Mouse (Mus musculus): ENCODE data around the gene Ntrk2. TPM values are rescaled to one million over a fixed set of nuclear protein-coding genes. Genes with fewer than 3 reads are reported as not detected.

Gene Ntrk2
- total RNA-seq (2021) = 1 to 10 TPM; 1.9 to 2.0 TPM

DNA sequence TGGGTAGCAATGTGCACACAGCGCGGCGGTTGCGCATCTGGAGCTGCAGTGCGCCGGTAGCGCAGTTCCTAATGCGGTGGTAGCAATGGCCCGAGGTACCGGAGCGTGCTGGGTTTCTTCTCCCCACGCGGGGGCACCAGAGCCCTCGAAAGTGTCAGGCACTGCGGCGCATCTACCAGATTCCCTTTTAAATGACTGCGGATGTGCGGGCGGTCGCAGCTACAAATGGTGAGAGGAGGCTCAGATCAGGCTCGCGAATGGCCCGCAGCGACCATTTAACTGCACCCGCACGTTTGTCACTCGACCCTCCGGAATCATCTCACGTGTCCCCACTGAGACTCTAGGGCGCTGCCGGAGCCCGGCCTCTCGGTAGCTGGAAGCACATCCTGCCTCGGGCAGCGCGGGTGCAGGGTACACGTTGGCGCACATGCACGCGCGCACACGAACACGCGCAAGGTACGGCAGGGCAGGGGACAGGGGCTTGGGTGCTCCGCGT is at the start of gene Ntrk2:
Ntrk2 (plus strand) TSS at position 173 of the 496 bp plus-strand sequence.
- DNase-seq = peak; percentile 86

DNA sequence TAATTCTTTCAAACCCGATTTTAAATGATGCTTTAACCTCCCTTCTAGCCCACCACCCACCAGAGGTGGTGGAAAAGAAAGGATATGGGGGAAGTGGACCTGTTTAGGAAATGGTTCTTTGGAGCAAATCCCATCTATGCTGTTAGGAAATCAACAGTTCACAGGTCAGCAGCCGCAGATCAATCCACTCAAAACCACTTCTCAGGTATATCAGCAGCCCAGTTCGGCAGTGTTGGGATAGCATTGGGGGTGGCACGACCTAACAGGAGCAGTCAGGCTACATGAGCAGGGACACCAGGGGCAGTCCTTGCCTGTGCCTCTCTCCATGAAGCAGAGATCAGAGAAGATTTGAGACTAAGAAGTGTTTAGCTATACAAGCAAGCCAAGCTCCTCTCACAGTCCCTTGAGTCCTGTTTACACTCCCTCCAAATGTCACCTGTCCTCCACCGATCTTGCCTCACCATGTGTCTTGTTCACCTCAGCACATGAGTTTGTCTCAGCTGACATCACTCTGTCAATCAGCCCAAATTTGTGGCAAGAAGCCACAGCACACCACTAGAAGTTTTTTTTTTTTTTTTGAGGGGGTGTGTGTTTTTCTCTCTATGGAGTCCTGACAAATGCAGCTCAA is 45.3 kb upstream of the Ntrk2 start:
- DNase-seq = no peak

DNA sequence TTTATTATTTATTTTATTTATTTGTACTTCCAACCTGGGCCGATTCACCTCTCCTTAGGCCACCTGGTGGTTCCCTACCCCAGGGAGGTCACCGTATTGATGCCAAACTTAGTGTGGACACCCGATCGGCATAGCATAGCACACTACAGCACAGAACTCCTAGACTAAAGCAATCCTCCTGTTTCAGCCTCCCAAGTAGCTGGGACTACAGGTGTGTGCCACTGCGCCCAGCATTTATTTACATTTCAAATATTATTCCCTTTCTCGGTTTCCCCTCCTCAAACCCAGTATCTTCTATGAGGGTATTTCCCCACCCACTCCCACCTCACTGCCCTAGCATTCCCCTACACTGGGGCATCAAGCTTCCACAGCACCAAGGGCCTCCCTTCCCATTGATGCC is 38.1 kb upstream of the Ntrk2 start:
- no peak for DNase-seq

DNA sequence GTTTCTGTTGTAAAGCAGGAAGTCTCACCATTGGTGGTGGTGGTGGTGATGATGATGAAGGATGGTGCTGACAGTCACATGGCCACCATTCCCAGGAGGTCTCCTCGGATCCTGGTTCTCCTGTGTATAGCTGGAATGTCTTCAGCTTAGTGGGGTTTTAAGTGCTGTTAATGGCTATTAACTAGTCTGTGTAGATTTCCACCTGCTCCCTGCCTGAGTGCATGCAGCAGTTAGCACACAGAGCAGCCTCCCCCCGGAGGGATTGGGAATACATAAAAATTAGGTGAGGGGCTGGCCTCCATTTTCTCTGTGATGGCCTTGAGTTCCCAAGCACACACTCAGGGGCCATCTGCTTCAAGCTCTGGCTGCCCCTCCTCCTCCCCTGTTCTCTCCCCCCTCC is 36.9 kb upstream of the Ntrk2 start:
- DNase-seq = no peak

DNA sequence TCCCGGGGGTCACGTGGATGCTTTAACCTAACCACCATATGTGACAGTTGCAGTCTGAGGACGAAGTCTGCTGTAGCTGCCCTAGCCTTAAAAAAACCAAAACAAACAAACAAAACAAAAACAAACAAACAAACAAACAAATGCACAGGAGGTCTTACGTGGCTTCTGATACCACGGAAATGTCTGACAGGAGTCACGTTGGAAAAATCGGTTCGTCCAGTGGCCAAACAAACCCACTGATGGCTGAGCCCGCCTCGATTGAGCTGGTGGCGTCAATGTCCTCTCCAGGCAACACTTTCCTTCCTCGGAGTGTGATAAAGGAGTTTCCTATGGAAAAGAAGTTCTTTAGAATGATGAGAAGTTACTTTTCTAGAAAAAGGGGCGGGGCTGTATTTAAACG is 27.1 kb upstream of the Ntrk2 start:
- no peak for DNase-seq

DNA sequence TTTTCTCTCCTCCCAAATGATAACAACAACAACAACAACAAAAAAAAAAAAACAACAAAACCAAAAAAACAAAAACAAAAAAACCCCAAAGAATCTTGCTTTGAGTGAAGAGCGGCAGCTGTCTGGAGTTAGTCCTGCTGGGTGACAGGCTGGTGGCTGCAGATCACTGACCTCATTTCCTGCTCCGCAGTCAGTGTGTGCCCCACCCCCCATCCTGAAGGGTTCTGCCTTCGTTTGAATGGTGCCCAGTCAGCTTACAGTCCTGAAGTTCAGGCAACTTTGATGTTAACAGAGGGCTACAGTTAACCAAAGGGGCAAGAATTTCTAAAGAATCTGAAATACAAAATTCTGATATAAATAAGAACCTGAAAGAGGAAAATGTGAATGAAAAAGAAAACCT is 19.9 kb upstream of the Ntrk2 start:
- DNase-seq = peak; percentile 37

DNA sequence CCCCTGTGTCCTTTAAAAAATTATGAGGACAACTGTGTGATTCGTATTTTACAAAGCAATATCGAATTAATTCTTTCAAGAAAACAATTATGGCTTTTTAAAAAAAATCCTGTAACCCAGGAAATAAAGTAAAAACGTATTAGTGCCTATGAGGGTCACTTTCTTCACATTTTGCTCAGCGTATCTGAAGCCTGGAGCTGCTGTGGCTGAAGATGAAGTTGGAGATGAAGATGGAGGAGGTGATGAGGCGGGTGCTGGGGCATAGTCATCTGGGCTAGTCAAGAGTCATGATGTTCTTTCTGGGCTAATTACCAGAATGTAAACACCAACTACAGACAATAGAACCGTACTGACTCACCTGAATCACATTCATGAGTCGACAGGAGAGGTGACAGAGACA is 15.6 kb upstream of the Ntrk2 start:
- no peak for DNase-seq

DNA sequence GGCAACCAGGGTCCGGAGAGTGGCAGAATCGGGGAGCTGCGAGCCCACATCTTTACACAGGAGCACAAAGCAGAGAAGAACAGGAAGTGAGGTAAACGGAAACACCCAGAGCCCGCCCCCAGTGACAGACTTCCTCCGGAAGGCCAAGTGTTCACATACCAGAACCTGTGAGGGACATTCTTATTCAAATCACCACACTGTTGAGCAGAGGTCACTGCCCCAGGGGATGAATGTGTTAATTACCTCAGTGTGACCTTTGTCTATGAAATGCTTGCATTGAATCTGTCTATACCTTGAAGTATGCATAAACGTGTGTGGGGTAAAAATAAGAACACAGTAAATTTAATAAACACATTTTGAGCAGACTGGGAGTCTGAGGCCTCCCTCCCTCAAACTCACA is 9.0 kb upstream of the Ntrk2 start:
- DNase-seq = no peak

DNA sequence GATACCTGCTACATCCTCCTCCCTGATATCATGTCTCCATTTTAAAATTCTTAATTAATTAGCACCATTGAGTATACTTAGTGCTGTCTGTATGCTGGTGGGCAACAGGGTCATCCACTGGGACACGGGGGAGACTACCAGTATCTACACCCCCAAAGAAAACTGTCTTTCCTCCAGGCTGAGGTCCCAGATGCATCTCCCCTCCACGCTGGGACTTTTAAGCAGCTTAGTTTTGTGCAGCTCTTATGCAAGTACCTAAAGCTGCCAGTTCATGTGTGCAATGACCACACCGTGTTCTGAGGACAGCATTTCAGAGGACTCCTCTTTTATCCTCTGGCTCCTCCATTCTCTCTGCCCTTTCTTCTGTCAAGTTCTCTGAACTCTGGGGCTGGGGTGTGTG is 5.1 kb upstream of the Ntrk2 start:
- no peak for DNase-seq

DNA sequence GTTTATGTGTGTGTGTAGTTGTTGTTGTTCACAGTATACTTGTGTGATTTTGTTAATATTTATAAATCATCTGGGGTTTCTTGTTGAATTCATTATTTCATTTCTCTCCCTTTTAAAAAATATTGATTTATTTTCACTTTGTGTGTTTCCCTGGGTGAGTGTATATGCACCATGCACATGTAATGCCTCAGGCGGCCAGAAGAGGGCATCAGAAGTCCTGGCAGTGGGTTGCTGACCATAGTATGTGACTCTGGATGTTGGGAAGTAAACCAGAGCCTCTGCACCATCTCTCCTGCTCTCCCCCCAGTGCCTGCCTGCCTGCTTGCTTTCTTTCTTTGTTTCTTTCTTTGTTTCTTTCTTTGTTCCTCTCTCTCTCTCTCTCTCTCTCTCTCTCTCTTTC is 2.5 kb upstream of the Ntrk2 start:
- no peak for DNase-seq

DNA sequence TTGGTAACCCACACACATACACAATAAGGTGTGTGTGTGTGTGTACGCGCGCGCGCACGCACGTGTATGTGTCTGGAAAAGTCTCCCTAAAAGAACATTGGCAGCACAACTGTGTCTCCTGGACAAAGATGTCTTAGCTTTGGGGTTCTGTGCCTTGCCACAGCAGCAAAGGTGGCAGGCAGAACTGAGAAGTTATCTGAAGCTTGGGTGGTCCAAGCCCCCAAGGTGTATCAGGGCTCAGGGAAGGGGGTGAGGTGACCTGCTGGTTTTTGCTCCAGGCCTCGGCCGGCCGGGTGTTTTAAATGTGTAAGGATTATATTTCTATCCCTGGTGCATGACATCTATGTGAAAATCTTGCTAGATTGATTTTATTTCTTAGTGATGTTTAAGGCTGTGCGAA is 536 bp upstream of the Ntrk2 start:
- no peak for DNase-seq

DNA sequence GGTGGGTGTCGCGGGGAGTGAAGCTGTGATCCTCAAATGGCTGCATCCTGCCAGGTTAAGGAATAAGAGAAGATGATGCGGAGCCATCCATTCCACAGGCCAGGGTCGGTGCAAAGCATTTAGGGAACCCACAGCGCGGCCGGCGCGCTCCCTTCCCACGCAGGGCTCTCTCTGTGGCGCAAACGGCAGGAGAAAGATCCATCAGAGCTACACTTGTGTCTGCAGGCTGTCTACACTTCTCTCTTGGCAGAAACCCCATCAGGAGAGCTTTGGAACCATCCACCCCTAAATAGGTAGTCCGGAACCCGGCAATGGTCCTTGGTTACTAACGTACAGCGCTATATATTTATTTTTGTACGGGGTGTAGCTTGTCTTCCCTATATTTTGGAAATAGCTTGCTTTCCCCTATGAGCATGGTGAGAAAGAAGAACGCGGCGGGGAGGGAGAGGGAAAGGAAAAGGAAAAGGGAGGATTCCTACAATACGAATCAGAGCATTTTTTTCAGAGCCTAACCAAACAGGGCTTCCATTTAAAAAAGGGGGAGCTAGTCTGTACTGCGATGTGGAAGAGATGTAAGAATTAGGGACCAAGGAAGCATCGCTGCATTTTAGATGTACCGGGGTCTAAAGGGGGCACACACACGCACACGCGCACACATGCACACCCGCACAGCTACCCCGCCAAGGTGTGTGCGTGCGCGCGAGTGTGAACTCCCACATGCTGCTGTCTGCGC is 693 bp downstream of the Ntrk2 start:
- no peak for DNase-seq

DNA sequence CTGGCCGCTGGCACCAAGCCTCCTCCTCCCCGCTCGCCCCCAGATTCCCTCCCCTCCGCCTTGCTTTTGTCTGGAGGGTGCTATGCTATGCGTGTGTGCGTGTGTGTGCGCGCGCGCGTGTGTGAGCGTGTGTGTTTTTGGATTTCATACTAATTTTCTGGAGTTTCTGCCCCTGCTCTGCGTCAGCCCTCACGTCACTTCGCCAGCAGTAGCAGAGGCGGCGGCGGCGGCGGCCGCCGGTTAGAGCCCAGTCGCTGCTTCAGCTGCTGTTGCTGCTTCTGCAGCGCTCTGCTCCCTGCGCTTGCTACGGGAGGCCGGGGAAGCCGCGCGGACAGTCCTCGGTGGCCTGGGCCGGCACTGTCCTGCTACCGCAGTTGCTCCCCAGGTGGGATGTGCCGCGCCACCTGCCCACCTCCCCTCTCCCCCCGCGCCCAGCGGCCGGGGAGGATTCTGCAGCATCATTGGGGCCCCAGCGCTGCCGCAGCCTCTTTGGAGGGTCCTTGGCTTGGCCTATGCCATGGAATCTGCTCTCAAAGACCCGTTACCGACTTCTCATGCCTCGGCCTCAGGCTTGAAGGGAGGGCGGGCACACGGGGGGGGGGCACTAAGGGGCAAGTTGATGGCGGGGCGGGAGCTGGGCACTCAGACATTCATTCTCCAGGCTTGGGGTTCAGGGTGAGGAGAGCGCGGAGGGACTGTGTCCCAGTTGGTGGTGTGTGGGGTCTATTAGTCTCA is 1.4 kb downstream of the Ntrk2 start:
- DNase-seq = peak; percentile 24

DNA sequence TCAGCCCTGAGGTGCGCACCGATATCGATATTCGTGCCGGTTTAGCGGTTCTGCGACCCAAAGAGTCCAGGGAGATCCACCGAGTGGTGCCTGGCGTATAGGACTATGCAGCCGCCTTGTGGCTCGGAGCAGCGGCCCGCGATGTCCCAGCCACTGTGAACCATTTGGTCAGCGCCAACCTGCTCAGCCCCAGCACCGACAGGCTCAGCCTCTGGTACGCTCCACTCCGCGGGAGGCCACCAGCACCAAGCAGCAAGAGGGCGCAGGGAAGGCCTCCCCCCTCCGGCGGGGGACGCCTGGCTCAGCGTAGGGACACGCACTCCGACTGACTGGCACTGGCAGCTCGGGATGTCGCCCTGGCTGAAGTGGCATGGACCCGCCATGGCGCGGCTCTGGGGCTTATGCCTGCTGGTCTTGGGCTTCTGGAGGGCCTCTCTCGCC is 2.0 kb downstream of the Ntrk2 start:
- peak; percentile 19 for DNase-seq

DNA sequence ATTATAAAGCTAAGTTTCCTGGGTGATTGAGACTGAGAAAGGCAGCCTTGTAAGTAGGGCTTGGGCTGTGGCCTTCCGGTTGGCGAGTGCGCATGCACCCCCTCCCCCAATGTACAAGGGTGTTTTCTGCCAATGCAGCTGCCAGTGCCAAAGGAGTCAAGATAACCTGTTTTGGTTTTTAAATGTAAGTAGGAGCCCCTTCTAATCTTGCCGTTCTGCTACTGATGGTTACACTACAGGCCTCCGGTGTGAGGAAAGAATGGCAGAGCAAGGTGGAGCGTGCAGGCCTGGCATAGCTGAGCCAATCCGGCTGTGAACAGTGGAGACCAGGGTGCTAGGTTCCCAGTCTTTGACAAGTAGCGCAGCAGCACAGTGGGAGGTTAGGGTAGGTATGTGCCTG is 3.6 kb downstream of the Ntrk2 start:
- no peak for DNase-seq

DNA sequence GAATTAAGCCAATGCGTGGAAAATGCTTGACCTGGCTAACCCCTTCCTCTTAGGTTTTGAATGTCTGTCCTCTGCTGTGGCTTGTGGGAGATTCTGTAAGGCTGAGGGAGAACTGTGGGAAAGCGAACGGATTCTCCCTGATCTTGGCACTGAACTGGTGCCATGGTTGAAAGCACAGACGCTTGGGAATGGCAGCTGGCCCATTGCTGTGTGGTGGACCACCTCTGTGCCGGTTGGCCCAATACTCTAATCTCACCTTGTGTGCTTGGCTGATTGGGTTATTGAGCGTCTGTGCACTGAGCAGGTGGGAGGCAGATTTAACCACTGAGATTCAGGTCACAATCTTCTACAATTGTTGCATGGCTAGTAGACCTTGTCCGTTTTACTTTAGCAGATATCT is 18.4 kb downstream of the Ntrk2 start:
- no peak for DNase-seq

DNA sequence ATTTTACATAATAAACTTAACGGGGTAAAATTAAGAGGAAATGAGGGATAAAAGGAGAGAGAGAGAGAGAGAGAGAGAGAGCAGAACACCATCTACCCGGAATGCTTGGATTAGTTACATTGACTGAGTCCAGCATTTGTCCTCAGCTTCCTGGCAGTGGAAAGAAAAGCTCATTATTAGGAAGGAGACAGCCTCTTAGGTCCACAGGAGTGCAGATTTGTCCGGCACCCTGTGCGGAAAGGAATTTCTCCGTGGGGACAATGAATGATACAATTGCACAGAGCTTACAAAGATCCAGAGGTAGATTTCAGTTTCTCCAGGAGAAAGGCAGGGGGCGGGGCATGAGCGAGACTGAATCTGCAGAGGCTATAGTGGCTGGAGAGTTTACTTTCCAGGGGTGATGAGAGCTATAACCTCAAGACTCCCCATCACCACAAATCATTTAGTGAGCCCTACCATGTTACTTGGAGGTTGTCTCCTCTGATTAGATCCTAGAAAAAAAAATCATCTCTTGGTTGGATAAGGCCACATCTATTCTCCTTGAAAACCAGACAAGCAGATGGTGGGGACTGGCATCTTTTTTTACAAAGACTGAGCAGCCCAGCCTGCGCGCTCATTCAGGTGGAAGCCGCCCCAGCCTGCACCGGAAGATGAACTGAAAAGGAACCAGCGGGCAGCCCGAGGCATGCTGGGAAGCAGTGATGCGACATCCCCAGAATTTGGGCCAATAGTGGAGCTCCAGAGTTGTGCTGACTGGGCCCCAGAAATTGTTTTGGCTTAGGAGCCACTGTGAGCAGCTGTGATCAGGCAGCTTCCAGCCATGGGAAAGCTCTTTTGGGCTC is 20.2 kb downstream of the Ntrk2 start:
- DNase-seq = no peak

DNA sequence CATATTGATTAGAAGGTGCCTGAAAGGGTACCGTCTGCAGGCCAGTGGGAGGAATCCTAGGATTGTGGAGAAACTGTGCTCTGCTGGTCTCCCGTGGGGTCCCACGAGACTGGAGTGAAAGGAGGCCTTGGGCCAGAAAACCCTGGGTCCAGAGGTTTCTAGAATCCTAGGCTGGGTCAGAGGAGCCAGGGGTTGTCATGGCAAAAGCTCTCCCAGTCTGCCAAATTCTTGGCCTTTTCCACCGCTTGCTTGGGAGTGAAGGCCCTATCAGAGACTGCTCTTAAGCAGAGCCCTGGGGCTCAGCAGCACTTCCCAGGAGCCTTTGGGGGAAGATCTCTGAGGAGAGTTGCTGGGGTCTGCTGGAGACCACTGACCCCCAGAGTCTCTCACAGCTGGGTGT is 25.6 kb downstream of the Ntrk2 start:
- DNase-seq = no peak

DNA sequence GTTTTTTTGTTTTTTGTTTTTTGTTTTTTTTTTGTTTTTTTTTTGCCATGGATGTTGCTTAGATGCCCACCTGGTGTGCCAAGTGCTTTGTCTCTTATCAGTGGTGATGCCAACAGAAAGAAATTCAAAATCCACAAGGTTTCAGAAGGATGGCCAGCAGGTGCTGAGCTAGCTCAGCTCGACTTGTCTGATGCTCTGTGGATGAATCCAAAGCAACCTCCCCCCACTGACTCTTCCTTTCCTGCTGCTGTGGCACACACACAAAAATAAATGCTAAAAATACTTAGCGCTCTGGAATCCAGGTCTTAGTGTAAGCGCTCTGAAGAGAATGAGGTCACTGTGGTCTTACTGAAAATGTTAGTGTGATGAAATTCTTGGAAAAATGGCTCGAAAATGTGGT is 28.4 kb downstream of the Ntrk2 start:
- DNase-seq = no peak

DNA sequence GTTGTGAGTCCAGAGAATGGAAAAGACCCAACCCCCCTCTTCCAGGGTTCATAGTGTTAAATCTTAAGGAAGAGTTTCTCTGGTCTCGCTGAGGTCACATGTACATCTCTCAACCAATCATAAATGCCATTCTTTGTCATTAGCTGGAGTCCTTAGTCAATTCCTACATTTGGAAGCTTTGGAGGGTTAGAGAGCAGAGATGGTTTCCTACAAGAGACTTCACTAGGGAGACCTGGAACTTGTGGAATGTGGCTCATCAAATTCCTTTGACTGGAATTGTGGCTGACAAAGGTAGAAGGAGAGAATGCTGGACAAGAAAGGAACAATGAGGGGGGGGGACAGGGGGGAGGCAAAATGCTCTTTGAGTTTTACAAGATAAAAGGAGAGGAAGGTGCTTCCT is 30.5 kb downstream of the Ntrk2 start:
- no peak for DNase-seq

DNA sequence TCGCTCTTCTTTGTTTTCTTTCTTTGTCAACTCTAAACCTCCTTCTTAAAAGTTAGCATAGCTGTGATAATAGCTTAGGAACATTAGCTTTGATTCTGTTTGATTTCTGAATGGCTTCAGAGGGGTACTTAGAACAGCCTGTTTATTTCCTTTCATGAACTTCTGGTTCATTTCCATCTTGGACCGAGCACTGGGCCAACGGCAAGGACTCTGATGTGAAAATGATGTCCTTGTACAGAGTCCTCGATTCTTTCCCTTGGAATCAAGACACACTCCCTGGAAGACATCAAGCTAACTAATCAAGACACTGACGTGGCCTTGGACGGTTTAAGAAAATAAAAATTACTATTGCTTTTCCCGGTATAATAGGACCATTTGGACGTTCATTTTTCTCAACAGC is 31.7 kb downstream of the Ntrk2 start:
- DNase-seq = no peak

DNA sequence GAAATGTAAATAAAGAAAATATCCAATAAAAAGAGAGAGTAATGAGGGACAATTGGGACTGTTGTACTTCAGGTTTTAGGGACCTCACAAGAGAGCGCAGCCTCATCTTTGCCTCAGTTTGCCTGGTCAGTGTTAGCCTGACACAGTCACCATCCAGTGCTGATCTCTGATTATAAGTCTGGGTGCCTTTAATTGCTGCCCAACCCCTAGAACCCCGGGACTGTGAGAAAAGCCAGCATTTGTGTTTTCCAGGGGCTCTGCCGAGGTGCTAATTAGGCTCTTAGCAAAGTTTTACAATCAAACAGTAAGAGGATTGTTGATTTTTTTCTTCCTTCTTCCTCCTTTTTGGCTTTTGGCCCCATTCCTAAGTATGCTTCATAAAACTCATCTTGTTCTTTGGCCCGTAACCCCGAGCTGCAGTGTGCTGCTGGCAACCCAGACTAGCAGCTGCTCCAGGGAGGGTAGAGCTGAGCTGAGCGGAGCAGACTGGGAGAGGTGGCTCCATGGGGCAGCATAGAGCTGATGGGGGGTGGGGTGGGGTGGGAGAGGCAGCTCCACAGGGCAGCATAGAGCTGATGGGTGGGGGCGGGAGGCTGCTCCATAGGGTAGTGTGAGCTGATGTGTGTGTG is 34.5 kb downstream of the Ntrk2 start:
- DNase-seq = peak; percentile 9
